Mouse (Mus musculus): ENCODE measurements at regions not wholly inside any gene's neighbourhood (a gene's known extent, or its start where the extent isn't known, plus 50 kb on each side); places are given as distances from the start of the nearest gene placed in this dataset.

- Histone ChIP-seq H3K9me3 (no peaks in the 10 kb centered on the region), H3K36me3 (no peaks in the 10 kb centered on the region), H3K4me3 (no peak overlapping the region), H3K9ac (no peak overlapping the region), H3K4me1 (no peaks in the 10 kb centered on the region), H3K27me3 (0 out of 2 replicates have a peak, but pooled peaks cover 3% of the 10 kb centered on the region), H3K4me2 (replicated peaks) (no peak overlapping the region), H3K27ac (no peak overlapping the region)
- 75% methylated on average over 2 of the region's 2 CpGs for WGBS
- no peak for ATAC-seq (ENCODE audit: insufficient number of reproducible peaks, insufficient read depth, low FRiP score, low TSS enrichment)
Measured at GRCm38 (mm10) chr1:184451686-184452085, 280.7 kb downstream of the Hlx start.

GRCm38 (mm10) chr1:184449007-184449406 is 283.4 kb downstream of the Hlx start:
- 46% methylated on average over 9 of the region's 9 CpGs for WGBS
- Histone ChIP-seq H3K4me3 (no peak overlapping the region), H3K27ac (no peak overlapping the region), H3K4me2 (replicated peaks) (no peak overlapping the region), H3K27me3 (0 out of 2 replicates have a peak, but pooled peaks cover 3% of the 10 kb centered on the region), H3K9me3 (no peaks in the 10 kb centered on the region), H3K36me3 (no peaks in the 10 kb centered on the region), H3K4me1 (no peaks in the 10 kb centered on the region), H3K9ac (no peak overlapping the region)
- no peak for ATAC-seq (ENCODE audit: insufficient number of reproducible peaks, insufficient read depth, low FRiP score, low TSS enrichment)

- H3K9me3 ChIP-seq, result no peaks in the 10 kb centered on the region
- 55% methylated on average over 7 of the region's 7 CpGs for WGBS
- no peak overlapping the region for H3K27ac ChIP-seq
- no peaks in the 10 kb centered on the region for H3K4me1 ChIP-seq
- H3K27me3 ChIP-seq, result 0 out of 2 replicates have a peak, but pooled peaks cover 3% of the 10 kb centered on the region
- H3K4me3 ChIP-seq, result no peak overlapping the region
- no peak for ATAC-seq (ENCODE audit: insufficient number of reproducible peaks, insufficient read depth, low FRiP score, low TSS enrichment)
- H3K36me3 ChIP-seq, result no peaks in the 10 kb centered on the region
- H3K9ac ChIP-seq, result no peak overlapping the region
- H3K4me2 ChIP-seq (replicated peaks), result no peak overlapping the region
Measured at GRCm38 (mm10) chr1:184447911-184448310, 284.5 kb downstream of the Hlx start.

GRCm38 (mm10) chr1:184447161-184447667 is 285.2 kb downstream of the Hlx start:
- Histone ChIP-seq H3K4me1 (no peaks in the 10 kb centered on the region), H3K9me3 (no peaks in the 10 kb centered on the region), H3K4me3 (no peak overlapping the region), H3K4me2 (replicated peaks) (no peak overlapping the region), H3K27me3 (0 out of 2 replicates have a peak, but pooled peaks cover 3% of the 10 kb centered on the region), H3K36me3 (no peaks in the 10 kb centered on the region), H3K27ac (no peak overlapping the region), H3K9ac (no peak overlapping the region)
- WGBS, result 57% methylated on average over 5 of the region's 5 CpGs
- ATAC-seq (ENCODE audit: insufficient number of reproducible peaks, insufficient read depth, low FRiP score, low TSS enrichment), result no peak

GRCm38 (mm10) chr1:184444189-184444588 is 288.2 kb downstream of the Hlx start:
- Histone ChIP-seq H3K9ac (no peak overlapping the region), H3K36me3 (no peaks in the 10 kb centered on the region), H3K27ac (no peak overlapping the region), H3K27me3 (no peaks in the 10 kb centered on the region), H3K4me2 (replicated peaks) (no peak overlapping the region), H3K4me1 (no peaks in the 10 kb centered on the region), H3K4me3 (no peak overlapping the region), H3K9me3 (no peaks in the 10 kb centered on the region)
- no peak for ATAC-seq (ENCODE audit: insufficient number of reproducible peaks, insufficient read depth, low FRiP score, low TSS enrichment)
- 89% methylated on average over 10 of the region's 10 CpGs for WGBS

GRCm38 (mm10) chr1:184442701-184443100 is 289.7 kb downstream of the Hlx start:
- Histone ChIP-seq H3K9me3 (no peaks in the 10 kb centered on the region), H3K27me3 (no peaks in the 10 kb centered on the region), H3K27ac (no peak overlapping the region), H3K4me3 (no peak overlapping the region), H3K9ac (no peak overlapping the region), H3K4me2 (replicated peaks) (no peak overlapping the region), H3K36me3 (no peaks in the 10 kb centered on the region), H3K4me1 (no peaks in the 10 kb centered on the region)
- 68% methylated on average over 3 of the region's 3 CpGs for WGBS
- ATAC-seq (ENCODE audit: insufficient number of reproducible peaks, insufficient read depth, low FRiP score, low TSS enrichment), result no peak

- Histone ChIP-seq H3K4me2 (replicated peaks) (peak overlapping the region; percentile 40), H3K4me3 (peak overlapping the region; percentile 7)
- ATAC-seq (ENCODE audit: insufficient number of reproducible peaks, insufficient read depth, low FRiP score, low TSS enrichment), result no peak
Measured at GRCm38 (mm10) chr1:184441005-184441557, 291.3 kb downstream of the Hlx start.

GRCm38 (mm10) chr1:184439506-184439905 is 292.9 kb downstream of the Hlx start:
- no peak for ATAC-seq (ENCODE audit: insufficient number of reproducible peaks, insufficient read depth, low FRiP score, low TSS enrichment)
- no peak overlapping the region for H3K27ac ChIP-seq
- H3K36me3 ChIP-seq, result no peaks in the 10 kb centered on the region
- no peak overlapping the region for H3K4me2 ChIP-seq (replicated peaks)
- H3K9ac ChIP-seq, result no peak overlapping the region
- no peaks in the 10 kb centered on the region for H3K4me1 ChIP-seq
- no peaks in the 10 kb centered on the region for H3K27me3 ChIP-seq
- no peak overlapping the region for H3K4me3 ChIP-seq
- WGBS, result 49% methylated on average over 3 of the region's 3 CpGs
- no peaks in the 10 kb centered on the region for H3K9me3 ChIP-seq

More at GRCm38 (mm10) chr1:184441005-184441557, 291.3 kb downstream of the Hlx start:
- WGBS, result 34% methylated on average over 18 of the region's 18 CpGs
- Histone ChIP-seq H3K36me3 (no peaks in the 10 kb centered on the region), H3K27me3 (no peaks in the 10 kb centered on the region), H3K9ac (no peak overlapping the region), H3K4me1 (no peaks in the 10 kb centered on the region), H3K27ac (no peak overlapping the region), H3K9me3 (no peaks in the 10 kb centered on the region)

GRCm38 (mm10) chr1:184436387-184436786 is 296.0 kb downstream of the Hlx start:
- H3K27ac ChIP-seq, result no peak overlapping the region
- no peak overlapping the region for H3K4me2 ChIP-seq (replicated peaks)
- no peaks in the 10 kb centered on the region for H3K9me3 ChIP-seq
- H3K36me3 ChIP-seq, result no peaks in the 10 kb centered on the region
- no peak overlapping the region for H3K9ac ChIP-seq
- WGBS, result 75% methylated on average over 3 of the region's 3 CpGs
- H3K4me1 ChIP-seq, result no peaks in the 10 kb centered on the region
- no peak overlapping the region for H3K4me3 ChIP-seq
- no peaks in the 10 kb centered on the region for H3K27me3 ChIP-seq
- ATAC-seq (ENCODE audit: insufficient number of reproducible peaks, insufficient read depth, low FRiP score, low TSS enrichment), result no peak

- ATAC-seq (ENCODE audit: insufficient number of reproducible peaks, insufficient read depth, low FRiP score, low TSS enrichment), result no peak
- Histone ChIP-seq H3K4me1 (no peaks in the 10 kb centered on the region), H3K4me3 (no peak overlapping the region), H3K9ac (no peak overlapping the region), H3K36me3 (no peaks in the 10 kb centered on the region), H3K9me3 (no peaks in the 10 kb centered on the region), H3K27me3 (no peaks in the 10 kb centered on the region), H3K27ac (no peak overlapping the region), H3K4me2 (replicated peaks) (no peak overlapping the region)
- WGBS, result 41% methylated on average over 8 of the region's 8 CpGs
Measured at GRCm38 (mm10) chr1:184428612-184429011, 303.8 kb downstream of the Hlx start.

GRCm38 (mm10) chr1:184428035-184428434 is 304.4 kb downstream of the Hlx start:
- Histone ChIP-seq H3K27me3 (no peaks in the 10 kb centered on the region), H3K36me3 (no peaks in the 10 kb centered on the region), H3K27ac (no peak overlapping the region), H3K4me3 (no peak overlapping the region), H3K9ac (no peak overlapping the region), H3K4me1 (no peaks in the 10 kb centered on the region), H3K9me3 (no peaks in the 10 kb centered on the region), H3K4me2 (replicated peaks) (no peak overlapping the region)
- ATAC-seq (ENCODE audit: insufficient number of reproducible peaks, insufficient read depth, low FRiP score, low TSS enrichment), result no peak
- WGBS, result 81% methylated on average over 3 of the region's 3 CpGs

- no peak for ATAC-seq (ENCODE audit: insufficient number of reproducible peaks, insufficient read depth, low FRiP score, low TSS enrichment)
- Histone ChIP-seq H3K4me3 (no peak overlapping the region), H3K4me2 (replicated peaks) (no peak overlapping the region), H3K9ac (no peak overlapping the region), H3K36me3 (no peaks in the 10 kb centered on the region), H3K27ac (no peak overlapping the region), H3K4me1 (no peaks in the 10 kb centered on the region), H3K27me3 (no peaks in the 10 kb centered on the region), H3K9me3 (no peaks in the 10 kb centered on the region)
- 86% methylated on average over 1 of the region's 1 CpGs for WGBS
Measured at GRCm38 (mm10) chr1:184425694-184426093, 306.7 kb downstream of the Hlx start.
